Mouse (Mus musculus) olfactory bulb, adult 2 months (tissue): Measurements from ENCODE around the gene Vil1.

Experiments used
- CTCF ChIP-seq: fragments of 200-500 bp; IDR thresholded peaks from 2 replicates; pipeline ENCODE4 v1.5.1; 2012; ENCODE audit warnings: low read depth, mild to moderate bottlenecking, low read length, moderate library complexity; ENCODE audit not compliant: insufficient read depth
- POLR2A ChIP-seq: fragments of 200-500 bp; IDR thresholded peaks from 2 replicates; pipeline ENCODE4 v1.6.1; 2012; ENCODE audit warnings: mild to moderate bottlenecking, low read depth, low read length, moderate library complexity; ENCODE audit not compliant: insufficient read depth

DNA sequence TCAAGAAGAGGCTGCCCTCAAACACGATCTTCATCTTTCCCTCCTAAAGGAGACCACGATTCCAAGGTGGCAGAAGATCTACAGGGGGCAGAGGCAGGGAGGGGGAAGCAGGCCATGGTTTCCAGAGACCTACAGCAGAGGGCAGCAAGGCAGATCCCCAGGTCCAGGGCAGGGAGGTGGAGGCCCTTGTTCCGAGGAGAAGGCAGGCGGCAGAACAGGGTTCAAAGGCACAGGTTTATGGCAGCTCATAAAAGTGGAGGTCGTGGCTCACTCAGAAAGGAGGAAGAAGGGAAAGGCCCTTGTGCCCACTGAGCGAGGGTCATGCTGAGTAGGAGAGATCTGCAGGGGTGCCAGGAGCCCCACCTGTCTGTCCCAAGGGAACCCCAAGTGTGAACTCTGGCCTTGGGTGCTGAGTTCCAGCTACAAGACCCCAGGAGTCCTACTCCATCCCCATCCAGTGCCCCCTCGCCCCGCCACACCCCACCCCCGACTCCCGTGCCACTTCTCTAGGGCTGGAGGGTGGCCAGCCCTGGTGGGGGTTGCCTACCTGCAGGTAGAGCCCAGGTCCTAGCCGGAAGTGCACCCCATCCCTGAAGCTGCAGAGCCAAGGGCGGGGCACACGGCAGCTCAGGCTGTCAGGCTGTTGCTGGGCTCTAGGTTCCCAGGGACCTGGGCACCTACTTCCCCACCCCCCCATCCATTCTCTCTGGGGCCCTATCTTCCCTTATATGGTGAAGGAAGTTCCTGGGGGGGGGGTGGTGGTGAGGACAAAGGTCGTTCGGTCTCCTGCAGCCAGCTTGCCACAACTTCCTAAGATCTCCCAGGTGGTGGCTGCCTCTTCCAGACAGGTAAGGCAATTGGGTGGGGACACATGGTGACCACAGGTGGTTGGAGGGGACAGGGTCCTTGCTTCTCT lies at the start of gene Vil1:
- TF ChIP-seq POLR2A (no peak), CTCF (no peak)
